Mouse (Mus musculus): ENCODE results near the gene Coq8b. TPM values are rescaled to one million over a fixed set of nuclear protein-coding genes. Genes with fewer than 3 reads are reported as not detected.

Coq8b gene
- total RNA-seq, 4 experiments from 2014 or later: 38.9 to 48.4 (median 42.6) TPM

GRCm38 (mm10) chr7:27271423-27271822, 38.6 kb downstream of the Coq8b start:
- no peak for DNase-seq (ENCODE audit: low spot score in 2 of 2)

- DNase-seq (ENCODE audit: low spot score in 2 of 2): no peak
Measured at GRCm38 (mm10) chr7:27273739-27274351, 41.0 kb downstream of the Coq8b start.

- DNase-seq (ENCODE audit: low spot score in 2 of 2): no peak
Measured at GRCm38 (mm10) chr7:27274916-27275315, 42.1 kb downstream of the Coq8b start.

GRCm38 (mm10) chr7:27276021-27276420, 43.2 kb downstream of the Coq8b start:
- no peak for DNase-seq (ENCODE audit: low spot score in 2 of 2)

GRCm38 (mm10) chr7:27277191-27277590, 44.4 kb downstream of the Coq8b start:
- DNase-seq (ENCODE audit: low spot score in 2 of 2): no peak

- no peak for DNase-seq (ENCODE audit: low spot score in 2 of 2)
Measured at GRCm38 (mm10) chr7:27281717-27282116, 48.9 kb downstream of the Coq8b start.

- DNase-seq (ENCODE audit: low spot score in 2 of 2): no peak
Measured at GRCm38 (mm10) chr7:27282225-27282624, 49.4 kb downstream of the Coq8b start.

- DNase-seq (ENCODE audit: low spot score in 2 of 2): no peak
Measured at GRCm38 (mm10) chr7:27284865-27285697, 52.3 kb downstream of the Coq8b start.

GRCm38 (mm10) chr7:27285698-27286066, 52.9 kb downstream of the Coq8b start:
- DNase-seq (ENCODE audit: low spot score in 2 of 2): peak in 1 of 2 experiments; percentile 50

GRCm38 (mm10) chr7:27288732-27289131, 55.9 kb downstream of the Coq8b start:
- no peak for DNase-seq (ENCODE audit: low spot score in 2 of 2)

GRCm38 (mm10) chr7:27290555-27290954, 57.7 kb downstream of the Coq8b start:
- no peak for DNase-seq (ENCODE audit: low spot score in 2 of 2)

- no peak for DNase-seq (ENCODE audit: low spot score in 2 of 2)
Measured at GRCm38 (mm10) chr7:27291795-27292466, 59.1 kb downstream of the Coq8b start.

- DNase-seq (ENCODE audit: low spot score in 2 of 2): no peak
Measured at GRCm38 (mm10) chr7:27295956-27296355, 63.1 kb downstream of the Coq8b start.

- DNase-seq (ENCODE audit: low spot score in 2 of 2): no peak
Measured at GRCm38 (mm10) chr7:27296518-27296917, 63.7 kb downstream of the Coq8b start.

GRCm38 (mm10) chr7:27298033-27298610, 65.3 kb downstream of the Coq8b start:
- DNase-seq (ENCODE audit: low spot score in 2 of 2): no peak

- no peak for DNase-seq (ENCODE audit: low spot score in 2 of 2)
Measured at GRCm38 (mm10) chr7:27298816-27299215, 66.0 kb downstream of the Coq8b start.

GRCm38 (mm10) chr7:27300351-27300750, 67.5 kb downstream of the Coq8b start:
- DNase-seq (ENCODE audit: low spot score in 2 of 2): no peak

- DNase-seq (ENCODE audit: low spot score in 2 of 2): no peak
Measured at GRCm38 (mm10) chr7:27300801-27301200, 68.0 kb downstream of the Coq8b start.

- DNase-seq (ENCODE audit: low spot score in 2 of 2): peak in 1 of 2 experiments; percentile 71
Measured at GRCm38 (mm10) chr7:27302172-27302571, 69.3 kb downstream of the Coq8b start.

- no peak for DNase-seq (ENCODE audit: low spot score in 2 of 2)
Measured at GRCm38 (mm10) chr7:27305091-27305730, 72.4 kb downstream of the Coq8b start.
